Mouse (Mus musculus): ENCODE data around the gene Fam71e2.

DNA sequence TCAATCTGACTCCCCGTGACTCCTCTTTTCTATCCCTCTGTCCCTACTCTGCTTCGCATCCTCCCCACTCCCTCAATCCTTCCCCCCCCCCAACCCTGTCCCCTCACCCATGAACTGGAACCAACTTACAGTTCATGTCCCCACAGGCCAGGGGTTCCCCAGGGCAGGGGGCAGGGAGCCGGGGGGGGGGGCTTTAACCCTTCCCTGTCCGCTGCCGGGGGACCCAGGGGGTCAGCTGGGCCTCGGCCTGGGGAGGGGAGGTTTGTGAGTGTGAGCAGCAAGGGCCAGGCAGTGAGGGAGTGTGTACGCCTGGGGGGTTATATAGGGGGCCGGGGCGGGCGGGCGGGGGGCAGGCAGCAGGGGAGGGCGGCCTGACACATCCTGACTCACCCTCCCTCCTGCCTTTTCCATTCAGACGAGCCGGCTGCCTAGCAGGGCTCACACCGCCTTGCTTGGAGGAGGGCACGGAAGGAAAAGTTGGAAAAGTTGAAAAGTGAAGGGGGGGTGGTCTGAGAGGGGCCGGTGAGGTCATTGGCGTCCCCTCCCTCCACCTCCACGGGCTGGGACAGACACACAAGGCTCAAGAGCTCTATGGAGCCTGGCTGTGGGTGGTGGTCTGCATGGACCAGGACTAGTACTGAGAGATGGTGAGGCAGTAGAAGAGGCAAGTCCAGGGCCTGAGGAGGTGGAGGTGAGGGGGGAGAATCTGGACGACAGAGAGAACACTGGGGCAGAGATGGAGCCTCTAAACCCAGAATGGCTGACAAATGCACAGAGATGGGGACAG is 6.9 kb upstream of the Fam71e2 start:
- TF ChIP-seq GATA1 (IDR thresholded peaks at IDR 0.05; ENCODE audit: borderline replicate concordance, low read length) = no peak
- TF ChIP-seq FLI1 (IDR thresholded peaks at IDR 0.05; ENCODE audit: low read length) = no peak
